Mouse (Mus musculus) spleen, embryonic (tissue): Measurements from ENCODE around the gene Slc13a1.
"Not testable (repeated sequence)": the region's sequence is repeated elsewhere in the genome, so short reads cannot be mapped to it uniquely, and the experiment has no call there.

Experiments used
- CTCF ChIA-PET: fragments of 350-600 bp; sonication (Branson Sonifier 250); formaldehyde crosslinking; loops from one replicate; lab custom pipeline; 2022; lab: Charles Lee

Gene Slc13a1

DNA sequence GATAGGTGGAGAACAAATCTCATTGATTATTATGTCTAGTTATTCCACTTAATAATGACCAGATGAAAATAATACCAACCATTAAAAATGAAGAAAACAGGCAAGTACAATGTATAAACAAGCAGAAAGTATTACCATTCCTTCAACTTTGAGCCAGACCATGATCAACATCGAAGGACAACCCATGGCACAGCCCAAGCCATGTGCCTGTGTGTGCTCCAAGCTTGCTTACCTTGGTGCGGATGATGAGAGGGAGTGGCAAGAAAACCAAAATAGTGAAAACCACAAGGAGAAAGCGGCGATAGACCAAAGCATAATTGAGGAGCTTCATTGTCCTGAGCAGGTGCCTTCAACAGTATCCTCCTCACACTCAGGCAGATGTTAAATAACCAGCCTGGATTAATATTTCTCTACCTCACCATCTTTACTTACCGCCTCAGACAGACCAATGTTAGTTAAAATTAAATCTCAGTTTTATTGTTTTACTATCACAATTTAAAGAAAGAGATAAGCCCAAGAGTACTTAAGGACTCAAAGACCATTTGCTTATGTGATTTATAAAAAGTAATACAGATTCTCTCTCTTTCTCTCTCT, at the start of gene Slc13a1:
Gene Slc13a1, minus strand, starts transcription at position 359 of the 594 bp plus-strand sequence.
- CTCF ChIA-PET: no interaction called here

DNA sequence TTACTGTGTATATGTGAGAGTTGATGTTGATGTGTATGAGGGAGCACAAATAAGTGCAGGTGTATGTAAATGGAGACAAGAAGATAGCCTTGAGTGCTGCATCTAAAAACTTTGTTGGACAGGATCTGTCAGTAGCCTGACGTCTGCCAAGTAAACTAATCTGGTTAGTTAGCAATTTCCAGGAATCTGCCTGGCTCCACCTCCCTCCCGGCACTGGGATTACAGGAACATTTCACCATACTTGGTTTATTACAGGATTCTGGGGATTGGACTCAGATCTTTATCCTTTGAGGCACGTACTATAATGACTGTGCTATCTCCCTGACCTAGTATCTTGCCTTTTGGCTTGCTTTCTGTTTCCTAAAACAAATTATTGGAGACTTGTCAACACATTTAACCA, 40.0 kb upstream of the Slc13a1 start:
- CTCF ChIA-PET: no interaction called here

DNA sequence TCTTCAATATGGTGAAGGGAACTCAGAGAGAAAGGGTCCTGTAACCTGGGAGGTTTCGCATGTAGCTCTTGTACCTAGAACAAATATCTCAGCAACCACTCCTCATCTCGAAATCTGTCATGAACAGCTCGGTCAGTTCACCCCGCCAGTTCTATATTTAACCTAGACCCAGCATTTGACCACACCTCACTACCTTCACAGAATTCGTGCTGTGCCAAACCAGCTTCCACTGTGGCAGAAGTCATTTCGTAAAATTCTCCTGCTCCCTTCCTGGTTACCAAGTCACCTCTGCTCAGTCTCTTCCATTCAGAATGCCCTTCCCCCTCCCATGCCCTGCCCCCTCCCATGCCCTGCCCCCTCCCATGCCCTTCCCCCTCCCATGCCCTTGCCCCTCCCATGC, 34.3 kb upstream of the Slc13a1 start:
- CTCF ChIA-PET: no interaction called here

DNA sequence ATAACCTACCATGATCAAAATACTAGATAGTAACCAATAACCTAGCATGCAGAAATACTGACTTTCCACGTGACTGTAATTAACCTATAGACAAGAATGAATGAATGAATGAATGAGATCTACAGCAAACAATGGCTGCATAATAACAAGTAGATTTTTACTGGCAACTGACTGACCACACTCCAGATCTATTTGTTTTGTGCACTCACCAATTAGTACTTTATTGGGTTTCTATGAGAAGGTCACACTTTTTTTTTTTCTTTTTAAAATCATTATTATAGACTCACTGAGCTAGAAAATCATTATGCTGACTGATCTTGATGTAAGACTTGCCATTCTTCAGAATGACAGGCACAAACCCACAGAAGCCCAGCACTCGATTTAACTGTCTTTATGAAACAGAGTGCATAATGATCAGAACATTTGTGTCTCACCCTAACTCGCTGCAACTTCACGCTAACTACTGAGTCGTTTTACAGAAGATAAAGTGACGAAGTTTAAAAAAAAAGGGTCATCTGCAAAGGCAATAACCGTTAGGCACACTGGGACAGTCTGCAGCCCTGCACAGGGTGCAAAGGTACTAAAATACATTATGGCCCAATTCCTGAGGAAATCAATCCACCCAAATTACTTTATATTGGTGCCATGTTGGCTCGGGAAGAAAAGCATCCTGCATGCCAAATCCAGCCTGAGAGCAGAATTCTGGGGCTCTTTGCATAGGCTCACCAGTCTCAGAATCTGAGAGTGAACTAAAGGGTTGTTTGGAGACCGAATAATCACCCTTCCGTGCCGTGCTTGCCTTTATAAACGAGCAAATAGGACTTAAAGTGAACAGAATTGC, 33.0 kb upstream of the Slc13a1 start:
- CTCF ChIA-PET: no interaction called here

DNA sequence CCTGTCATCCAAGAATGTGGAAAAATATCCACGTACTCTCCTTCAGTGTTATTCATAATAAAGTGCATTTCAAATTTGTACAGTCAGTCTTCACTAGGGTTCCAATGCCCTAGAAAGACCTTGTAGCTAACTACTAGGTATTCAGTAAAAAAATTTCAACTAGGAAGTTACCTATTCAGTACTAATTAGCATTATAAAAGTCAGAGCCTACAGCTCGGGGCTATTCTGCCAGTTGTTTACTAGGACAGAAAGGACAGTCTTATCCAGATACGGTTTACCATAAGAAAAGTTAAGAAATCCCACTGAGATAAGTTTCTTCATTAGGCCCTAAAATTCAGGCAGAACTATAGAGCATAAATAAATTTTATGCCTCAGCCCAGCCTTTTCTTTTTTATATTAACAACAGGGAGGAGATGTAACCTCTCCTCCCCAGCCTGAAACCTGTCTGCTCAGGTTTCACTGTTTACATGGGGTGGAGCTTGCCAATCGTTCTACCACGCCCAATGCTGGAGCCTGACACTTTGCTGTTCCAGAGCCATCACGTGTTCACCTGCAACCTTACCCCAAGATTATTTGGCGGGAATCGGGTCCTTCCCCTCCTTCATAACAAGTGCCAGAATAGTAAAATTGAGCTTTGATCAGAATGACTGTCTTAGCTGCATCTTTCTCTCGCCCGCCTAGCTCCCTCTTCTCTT, 29.8 kb upstream of the Slc13a1 start:
- CTCF ChIA-PET: not testable (repeated sequence)

DNA sequence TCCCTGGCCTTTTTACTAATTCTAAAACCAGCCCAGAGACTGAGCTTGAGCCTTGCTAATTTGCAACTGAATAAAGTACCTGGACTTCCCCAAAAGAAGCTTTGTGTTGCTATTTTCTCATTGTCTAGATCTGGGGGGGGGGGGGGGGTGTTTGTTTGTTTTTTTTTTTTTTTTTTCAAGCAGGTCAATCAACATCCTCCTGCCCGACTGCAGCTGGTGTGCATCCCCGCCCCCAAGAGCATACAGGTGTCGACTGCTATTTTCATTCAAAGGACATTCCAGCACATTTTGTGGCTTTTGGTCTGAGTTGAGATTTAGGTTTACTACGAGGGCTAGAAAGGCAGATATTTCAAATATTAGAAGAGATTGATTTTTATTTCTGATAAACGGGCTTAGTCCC, 28.5 kb upstream of the Slc13a1 start:
- CTCF ChIA-PET: not testable (repeated sequence)

DNA sequence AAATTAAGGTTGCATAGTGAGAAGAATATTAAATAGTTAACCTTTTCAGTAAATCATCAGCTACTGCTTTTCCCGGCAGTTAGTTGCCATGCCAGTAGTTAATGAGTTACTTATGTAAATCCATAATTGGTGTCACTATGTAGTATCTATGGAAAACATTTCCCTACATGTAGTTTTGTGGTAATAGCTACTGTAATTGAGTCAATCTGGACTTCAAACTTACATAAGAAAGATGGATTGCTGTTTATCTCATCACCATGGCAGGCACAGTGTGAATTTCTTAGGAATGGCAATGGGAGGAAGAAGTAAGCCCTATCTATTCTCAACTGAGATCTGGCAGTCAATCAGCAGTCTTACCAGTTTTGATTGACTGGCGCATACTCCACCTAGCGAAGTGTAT, 15.5 kb upstream of the Slc13a1 start:
- CTCF ChIA-PET: no interaction called here

DNA sequence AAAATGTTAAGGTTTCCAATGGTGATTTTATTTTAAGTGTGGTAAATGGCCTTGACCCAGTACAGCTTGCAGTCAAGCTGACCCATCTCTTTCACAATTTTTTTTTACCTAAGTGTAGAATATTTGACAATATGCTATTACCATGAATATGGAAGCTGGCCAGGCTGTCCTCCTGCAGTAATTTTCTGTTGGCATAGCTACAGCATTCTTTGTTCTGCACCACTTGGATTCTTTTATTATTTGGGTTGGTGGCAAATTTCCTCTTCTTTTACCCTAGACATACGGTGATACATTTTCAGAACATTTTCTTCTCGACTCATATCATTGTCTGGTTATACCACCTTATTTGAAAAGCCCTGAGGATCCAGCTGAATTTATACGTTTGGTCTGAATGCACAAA, 7.5 kb upstream of the Slc13a1 start:
- CTCF ChIA-PET: no interaction called here

DNA sequence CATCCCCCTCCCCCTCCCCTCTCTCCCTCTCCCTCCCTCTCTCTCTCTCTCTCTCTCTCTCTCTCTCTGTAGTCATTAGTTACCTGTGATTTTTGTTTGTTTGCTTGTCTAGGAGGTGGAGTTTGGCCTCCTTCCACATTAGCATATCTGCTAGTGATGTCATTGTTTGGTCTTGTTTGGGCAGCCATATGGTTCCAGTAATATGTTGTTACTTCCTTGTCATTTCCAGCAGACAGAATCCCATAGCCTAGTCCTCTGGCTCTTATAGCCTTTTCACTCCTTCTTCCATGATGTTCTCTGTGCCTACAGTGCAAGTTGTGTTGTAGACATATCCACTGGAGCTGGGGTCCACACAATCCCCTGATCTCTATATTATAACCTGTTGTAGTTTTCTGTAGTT, 6.1 kb upstream of the Slc13a1 start:
- CTCF ChIA-PET: no interaction called here

DNA sequence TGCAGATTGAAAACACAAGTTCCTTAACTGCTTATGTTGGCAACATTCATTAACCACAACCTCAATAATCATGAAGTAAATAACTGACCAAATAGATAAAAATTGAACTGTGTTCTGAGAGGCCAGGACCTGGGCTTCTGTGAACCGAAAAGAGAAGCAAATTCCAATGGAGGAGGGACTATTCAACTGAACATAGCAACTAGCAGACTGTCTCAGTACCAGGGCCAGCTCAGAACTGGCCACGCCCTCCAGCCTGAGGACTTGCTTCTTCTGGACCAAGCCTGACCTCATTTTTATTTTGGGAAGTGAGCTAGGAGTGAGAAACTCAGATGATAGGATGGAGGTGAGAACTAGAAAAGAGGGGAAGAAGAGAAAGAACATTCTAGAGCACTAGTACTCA, 4.8 kb upstream of the Slc13a1 start:
- CTCF ChIA-PET: no interaction called here

DNA sequence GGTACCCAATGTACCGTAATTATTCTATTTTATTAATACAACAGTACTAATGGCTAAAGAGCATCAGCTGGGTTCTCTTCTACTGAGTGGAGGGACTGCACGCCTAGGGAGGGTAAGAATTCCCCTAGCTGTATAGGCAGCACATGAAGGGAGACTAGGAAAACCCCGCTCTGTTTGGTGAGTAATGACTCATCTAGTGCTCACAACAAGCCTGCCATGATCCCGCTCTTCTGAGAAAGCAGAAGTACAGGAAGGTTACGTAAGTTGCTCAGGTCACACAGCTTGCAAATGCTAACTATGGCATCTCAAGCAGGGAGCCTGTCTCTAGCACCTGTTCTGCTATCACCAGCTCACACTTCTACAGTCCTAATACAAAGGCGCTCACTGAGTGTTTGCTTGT, 1.1 kb downstream of the Slc13a1 start:
- CTCF ChIA-PET: no interaction called here

DNA sequence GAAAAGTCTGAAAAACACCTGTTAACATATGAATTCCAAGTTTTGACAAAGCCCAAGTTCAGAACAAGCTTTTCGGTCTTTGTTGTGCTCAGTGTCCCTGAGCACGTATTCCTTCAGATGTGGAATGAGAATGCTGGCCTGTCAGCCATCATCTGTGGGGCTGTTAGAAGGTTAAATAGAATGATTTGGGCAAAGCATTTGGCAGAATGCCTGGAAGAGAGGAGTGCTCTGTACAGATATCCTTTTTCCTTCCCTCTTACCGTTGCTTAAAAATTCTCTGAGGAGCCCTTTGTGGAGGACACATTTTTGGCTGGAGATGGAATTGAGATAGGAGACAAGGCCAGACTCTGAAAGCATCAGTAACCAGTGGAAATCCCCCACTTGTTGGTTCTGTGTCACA, 2.6 kb downstream of the Slc13a1 start:
- CTCF ChIA-PET: no interaction called here

DNA sequence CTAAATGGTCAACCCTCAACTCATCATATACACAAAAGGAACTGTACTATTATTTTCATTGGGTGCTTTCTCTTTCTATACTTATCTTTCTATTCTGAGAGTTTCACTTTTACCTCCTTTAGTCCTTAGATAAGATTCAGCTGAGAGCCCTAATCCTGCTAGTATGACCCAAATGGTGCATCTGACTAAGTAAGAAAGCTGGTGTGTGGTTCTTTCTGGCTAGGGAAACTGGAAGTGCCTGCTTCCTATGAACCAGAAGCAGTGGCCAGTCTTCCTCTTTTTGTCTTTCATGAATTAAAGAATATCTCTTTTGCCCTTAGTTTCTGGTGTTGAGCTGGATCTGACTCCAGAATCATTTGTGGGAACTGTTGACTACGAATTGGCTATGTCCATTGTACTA, 8.1 kb downstream of the Slc13a1 start:
- CTCF ChIA-PET: no interaction called here

DNA sequence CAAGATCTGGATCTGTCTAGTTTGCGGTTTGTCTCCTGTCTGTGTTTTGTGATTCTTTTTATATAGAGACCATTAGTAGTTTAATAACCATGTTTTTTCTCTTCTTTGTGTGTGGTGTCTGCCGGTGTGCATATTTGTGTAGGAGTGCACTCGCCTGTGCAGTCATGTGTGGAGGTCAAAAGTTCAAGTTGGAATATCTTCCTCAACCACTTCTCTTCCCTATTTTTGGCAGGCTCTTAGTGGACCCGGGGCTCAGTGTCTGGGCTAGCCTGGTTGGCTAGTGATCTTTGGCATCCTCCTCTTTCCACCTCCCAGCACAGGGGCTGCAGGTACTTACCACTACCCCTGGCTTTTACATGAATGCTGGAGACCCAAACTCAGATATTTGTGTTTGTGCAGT, 13.0 kb downstream of the Slc13a1 start:
- CTCF ChIA-PET: no interaction called here

DNA sequence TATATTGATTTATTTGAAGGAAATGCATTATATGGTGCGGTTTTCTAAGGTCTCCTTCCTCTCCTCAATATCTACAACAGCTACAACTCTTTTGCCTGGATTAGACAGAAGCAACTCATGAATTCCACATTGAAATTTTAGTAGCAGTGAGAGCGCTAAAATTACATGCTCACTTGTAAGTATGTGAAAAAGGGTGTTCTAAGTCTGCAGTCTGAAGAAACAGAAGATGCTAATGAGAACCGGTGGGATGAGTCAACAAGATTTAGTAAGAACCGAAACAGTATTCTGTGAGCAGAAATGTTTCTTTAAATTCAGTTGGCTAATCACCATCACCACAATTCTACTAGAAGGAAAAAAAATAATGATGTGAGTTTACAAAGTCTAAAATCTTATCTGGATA, 34.9 kb downstream of the Slc13a1 start:
- CTCF ChIA-PET: no interaction called here

DNA sequence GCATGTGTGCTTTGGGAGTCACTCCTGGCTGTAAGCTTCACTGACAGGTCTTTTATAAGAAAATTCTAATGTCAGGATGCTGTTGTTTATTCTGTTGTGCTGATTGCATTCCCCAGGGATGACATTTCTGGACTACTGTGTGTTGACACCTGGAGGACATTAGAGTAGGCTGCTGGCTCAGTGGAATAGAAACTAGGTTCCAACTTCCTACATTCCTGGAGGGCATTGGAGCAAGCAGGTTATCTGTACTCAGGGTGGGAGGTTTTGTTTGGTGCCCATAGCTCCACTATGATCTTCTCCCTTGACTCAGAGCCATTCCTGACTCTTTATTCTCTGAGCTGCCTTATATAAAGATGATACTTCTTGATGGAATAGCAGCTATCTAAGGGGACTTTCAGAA, 45.3 kb downstream of the Slc13a1 start:
- CTCF ChIA-PET: no interaction called here

DNA sequence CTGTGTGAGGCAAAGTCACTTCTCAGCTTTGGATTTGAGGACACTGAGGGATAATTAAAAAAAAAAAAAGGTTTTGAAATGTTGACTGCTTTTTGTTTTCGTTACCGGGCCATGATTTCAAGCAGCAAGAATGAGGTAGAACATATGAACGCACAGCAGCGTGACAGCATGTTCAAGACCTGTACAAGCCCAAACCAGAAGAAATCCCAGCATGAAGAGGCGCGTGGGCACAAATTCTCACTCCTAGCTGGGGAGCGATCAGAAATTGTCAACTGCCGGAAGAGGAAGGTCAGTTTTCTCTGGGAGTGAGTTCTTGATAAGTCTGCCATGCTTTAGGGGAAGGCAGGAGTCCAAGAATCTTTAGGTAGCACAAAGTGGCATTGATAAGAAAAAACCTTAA, 56.3 kb downstream of the Slc13a1 start:
- CTCF ChIA-PET: no interaction called here

DNA sequence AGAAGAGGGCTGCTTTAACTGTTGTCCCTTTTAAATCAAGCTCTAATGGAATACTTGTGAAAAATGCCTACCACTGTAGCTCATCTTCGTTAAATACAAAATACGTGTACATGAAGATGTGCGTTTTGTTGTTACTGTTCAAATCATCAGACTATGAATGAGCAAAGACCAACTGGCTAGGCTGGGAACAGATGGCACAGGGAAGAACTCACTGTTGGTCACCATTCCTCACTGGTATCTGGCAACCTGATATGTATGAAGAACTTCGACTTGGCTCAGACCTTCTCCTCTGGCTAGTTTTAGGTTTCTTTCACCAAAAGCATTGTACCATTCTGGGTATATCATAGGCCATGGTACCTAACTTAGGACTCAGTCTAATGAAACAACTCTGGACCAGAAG, 59.4 kb downstream of the Slc13a1 start:
- CTCF ChIA-PET: no interaction called here

DNA sequence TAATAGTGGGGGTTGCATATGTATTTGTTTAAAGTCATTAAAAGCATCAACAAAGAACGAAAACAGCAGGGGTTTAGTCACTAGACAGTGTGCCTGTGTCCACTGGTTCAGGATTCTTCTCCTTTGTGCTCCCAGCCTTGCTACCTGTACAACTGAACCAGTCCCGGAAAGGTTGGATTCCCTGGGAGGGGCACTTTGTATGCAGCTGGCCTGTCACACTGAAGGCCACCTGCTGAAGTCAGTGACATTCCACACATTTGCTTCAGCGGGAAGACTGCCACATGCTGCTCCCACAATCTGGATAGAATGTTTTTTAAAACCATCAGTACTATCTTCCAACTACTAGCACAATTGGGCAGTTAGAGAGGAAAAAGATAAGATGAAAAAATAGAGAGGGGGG, 61.7 kb downstream of the Slc13a1 start:
- CTCF ChIA-PET: no interaction called here

DNA sequence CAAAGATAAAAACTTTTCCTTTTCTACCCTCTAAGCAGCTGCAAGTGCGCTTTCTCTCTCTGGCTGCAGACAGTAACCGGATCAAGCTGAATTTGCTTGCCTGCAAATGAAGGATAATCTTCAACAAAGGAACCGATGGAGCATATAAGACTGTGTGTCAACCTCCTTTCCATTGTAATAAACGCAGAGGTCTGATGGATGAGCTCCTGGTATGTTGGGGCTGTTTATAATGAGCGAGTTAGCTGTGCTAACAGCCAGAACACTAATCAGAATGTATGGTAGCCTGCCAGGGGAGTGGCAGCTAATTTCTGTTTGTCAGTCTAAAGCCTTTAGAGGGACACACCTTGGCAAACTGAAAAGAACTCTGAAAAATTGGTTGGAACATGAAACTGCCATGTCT, 62.2 kb downstream of the Slc13a1 start:
- CTCF ChIA-PET: no interaction called here

DNA sequence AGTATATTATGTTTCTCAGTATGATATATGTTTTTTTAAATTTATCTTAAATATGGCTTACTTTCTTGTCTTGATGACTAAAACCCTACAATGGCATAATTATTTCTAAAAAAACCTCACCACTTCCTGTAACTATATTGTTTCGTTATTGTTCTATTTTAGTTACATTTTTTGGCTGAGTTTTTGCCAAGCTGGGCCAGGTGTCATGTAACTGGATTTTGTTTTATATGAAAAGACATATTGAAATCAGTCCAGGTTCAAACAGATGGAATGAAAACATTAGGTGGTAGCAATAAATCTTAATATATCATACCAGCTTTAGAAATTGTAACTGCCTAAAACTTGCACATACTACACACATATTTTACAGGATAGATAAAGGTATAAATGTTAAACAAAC, 66.6 kb downstream of the Slc13a1 start:
- CTCF ChIA-PET: no interaction called here

DNA sequence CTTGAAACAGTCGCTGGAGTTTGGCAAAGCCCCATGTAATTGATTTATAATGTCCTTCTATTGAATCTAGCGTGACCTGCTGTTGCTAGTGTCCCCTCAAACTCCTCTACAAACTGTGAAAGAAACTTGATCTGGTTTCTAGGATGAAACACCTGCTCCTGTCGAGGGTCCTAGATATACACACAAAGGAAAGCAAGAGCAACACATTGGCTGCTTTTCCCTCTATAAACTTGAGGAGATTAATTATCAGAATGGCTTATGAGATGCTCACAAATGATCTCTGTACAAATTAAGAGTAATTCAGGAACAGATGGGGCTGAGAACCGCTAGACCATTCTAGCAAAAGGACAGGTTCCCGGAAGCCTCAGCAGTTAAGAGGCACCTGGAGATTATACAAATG, 67.2 kb downstream of the Slc13a1 start:
- CTCF ChIA-PET: no interaction called here

DNA sequence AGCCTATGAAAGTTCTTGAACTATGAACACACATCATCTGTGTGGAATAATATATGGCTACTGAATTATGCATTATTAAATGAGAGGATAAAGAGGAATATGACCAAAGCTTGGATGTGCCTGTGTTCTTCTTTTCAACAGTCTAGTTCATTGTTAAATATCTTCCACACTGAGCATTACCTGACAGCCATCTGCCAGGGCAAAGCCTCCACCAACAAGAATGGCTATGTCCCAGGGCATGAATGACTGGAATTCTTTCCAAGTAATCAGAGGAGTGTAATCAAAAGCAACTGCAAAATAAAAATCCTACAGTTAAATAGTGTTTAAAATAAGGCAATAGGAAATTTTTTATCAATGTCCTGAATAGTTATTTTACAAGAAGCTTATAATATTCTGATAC, 70.5 kb downstream of the Slc13a1 start:
- CTCF ChIA-PET: no interaction called here
